8 mouse cellular contexts compared by ENCODE assay signal in genomic region chr14:124677379-124677778, GRCm38 (mm10). TPM values are rescaled to one million over a fixed set of nuclear protein-coding genes. Genes with fewer than 3 reads are reported as not detected.
DNase-seq lines count a peak whose midpoint lies in the region; ATAC-seq and TF ChIP-seq lines count a peak whose summit lies in the region.

No protein-coding gene starts in this region.

- H3K4me2 ChIP-seq in heart, postnatal 0 days (ENCODE audit: low read depth, low read length), result peak overlapping the region; percentile 74
- peak overlapping the region; percentile 84 for H3K4me2 ChIP-seq in neural tube, embryonic 15.5 days

- H3K79me2 ChIP-seq in heart, adult 2 months (replicated peaks; ENCODE audit: control insufficient read depth, insufficient read depth, low read length), result no peaks in the 10 kb centered on the region

- H3K4me3 ChIP-seq in heart, adult 2 months, result peak overlapping the region; percentile 38
- H3K4me3 ChIP-seq in heart, postnatal 0 days (ENCODE audit: low read depth, low read length), result peak overlapping the region; percentile 51
- H3K4me3 ChIP-seq in neural tube, embryonic 15.5 days (replicated peaks), result peak overlapping the region; percentile 57

- H3K9me3 ChIP-seq in heart, postnatal 0 days (replicated peaks; ENCODE audit: control insufficient read depth, low read length), result no peaks in the 10 kb centered on the region
- no peaks in the 10 kb centered on the region for H3K9me3 ChIP-seq in neural tube, embryonic 15.5 days (replicated peaks)

- peak overlapping the region; percentile 33 for H3K27ac ChIP-seq in heart, adult 2 months
- H3K27ac ChIP-seq in heart, postnatal 0 days (ENCODE audit: low read depth), result no peak overlapping the region
- H3K27ac ChIP-seq in neural tube, embryonic 15.5 days (replicated peaks), result peak overlapping the region; percentile 82

- DNase-seq in heart, adult 2 months, result peak; percentile 10 to 18
- DNase-seq in heart, postnatal 25 days (ENCODE audit: low spot score), result no peak
- peak; percentile 83 for DNase-seq in embryo, embryonic 10.5 days (ENCODE audit: low spot score)
- peak; percentile 30 for DNase-seq in heart, postnatal 0 days (ENCODE audit: low spot score)
- peak; percentile 66 to 85 for DNase-seq in left cerebral cortex, adult 9 months (ENCODE audit: low spot score in 2 of 2)
- no peak for DNase-seq in adrenal gland, adult 18-20 months (ENCODE audit: low spot score in 2 of 2)
- DNase-seq in lung, postnatal 36 days, result no peak

- TF ChIP-seq EP300 in heart, adult 2 months (IDR thresholded peaks at IDR 0.05; ENCODE audit: insufficient read depth, low read depth, low read length), result no peak
- no peak for TF ChIP-seq EP300 in heart, postnatal 0 days (IDR thresholded peaks at IDR 0.05; ENCODE audit: low read depth)

- 5% methylated on average over 10 of the region's 10 CpGs for WGBS in heart, adult 2 months
- 6% methylated on average over 10 of the region's 10 CpGs for WGBS in heart, postnatal 0 days
- 2% methylated on average over 10 of the region's 10 CpGs for WGBS in neural tube, embryonic 15.5 days

- H3K27me3 ChIP-seq in heart, adult 2 months (ENCODE audit: control insufficient read depth, insufficient read depth, low read length), result no peaks in the 10 kb centered on the region
- H3K27me3 ChIP-seq in heart, postnatal 0 days (ENCODE audit: control insufficient read depth, insufficient read depth, low read length), result no peaks in the 10 kb centered on the region
- H3K27me3 ChIP-seq in neural tube, embryonic 15.5 days (replicated peaks), result no peaks in the 10 kb centered on the region

- H3K36me3 ChIP-seq in heart, adult 2 months (ENCODE audit: control insufficient read depth, insufficient read depth, low read length), result no peaks in the 10 kb centered on the region
- H3K36me3 ChIP-seq in heart, postnatal 0 days (replicated peaks; ENCODE audit: control insufficient read depth, insufficient read depth, low read length), result no peaks in the 10 kb centered on the region
- no peaks in the 10 kb centered on the region for H3K36me3 ChIP-seq in neural tube, embryonic 15.5 days

- no peaks in the 10 kb centered on the region for H3K4me1 ChIP-seq in heart, adult 2 months (ENCODE audit: control insufficient read depth, insufficient read depth, low read length)
- H3K4me1 ChIP-seq in heart, postnatal 0 days (ENCODE audit: control insufficient read depth, insufficient read depth), result no peaks in the 10 kb centered on the region; the same call in 1 of the 2 replicates
- peaks cover 14% of the 10 kb centered on the region for H3K4me1 ChIP-seq in neural tube, embryonic 15.5 days

- H3K9ac ChIP-seq in heart, adult 2 months (ENCODE audit: low read depth, low read length), result peak overlapping the region; percentile 59; the same call in 1 of the 2 replicates
- no peak overlapping the region; the same call in 1 of the 2 replicates for H3K9ac ChIP-seq in heart, postnatal 0 days (replicated peaks; ENCODE audit: low read depth, low read length)
- peak overlapping the region; percentile 64 for H3K9ac ChIP-seq in neural tube, embryonic 15.5 days (replicated peaks)

- intact Hi-C loops in heart, adult 2 months (cut with DNase I), result loop anchor here (10.0 kb wide), 1 partner anchor 263 kb away; no protein-coding TSS in a partner anchor
- intact Hi-C loops in heart, postnatal 25 days (cut with DNase I), result loop anchor here (10.0 kb wide), 1 partner anchor 263 kb away; no protein-coding TSS in a partner anchor

- TF ChIP-seq POLR2A in heart, adult 2 months (IDR thresholded peaks at IDR 0.05; ENCODE audit: insufficient read depth, low read depth, low read length), result no peak

- peak; percentile 60; the same call in 1 of the 2 replicates for ATAC-seq in heart, postnatal 0 days (ENCODE audit: insufficient read depth, low read depth)
- ATAC-seq in neural tube, embryonic 15.5 days (ENCODE audit: low FRiP score), result peak; percentile 93

- TF ChIP-seq CTCF in heart, adult 2 months (IDR thresholded peaks at IDR 0.05), result no peak
- no peak for TF ChIP-seq CTCF in heart, postnatal 0 days (IDR thresholded peaks at IDR 0.05; ENCODE audit: low read depth)

RNA-seq across cellular contexts. Expression of gene Fgf14, which starts 0.5 kb away (rescaled TPM):
- total RNA-seq in heart, adult 2 months (2021), result 1 to 10 TPM; 1.5 to 2.3 TPM
- polyA plus RNA-seq in heart, adult 2 months (2012; rRNA removed), result 0.45 and 1.2 TPM in 2 replicates
- total RNA-seq in heart, postnatal 25 days (2021), result 1 to 10 TPM; 1.7 to 1.8 TPM
- total RNA-seq in heart, postnatal 0 days (2014; rRNA removed; ENCODE audit: low replicate concordance), result 0.08 and 0.81 TPM in 2 replicates
- 1.6 and 1.9 TPM in 2 replicates for polyA plus RNA-seq in heart, postnatal 0 days (2015; fragmentation: Nextera tagmentation; extraction: Ambion mirVana)
- polyA plus RNA-seq in neural tube, embryonic 15.5 days (2015; fragmentation: Nextera tagmentation; extraction: Ambion mirVana), result 32.4 and 33.4 TPM in 2 replicates
- 1 to 10 TPM; 1.3 to 1.8 TPM for total RNA-seq in adrenal gland, adult 18-20 months (2021)

Comparison
In these comparisons a context has a peak if more than half of its experiments do, and no peak if none do; other contexts are left out.
1. DNase-seq: peak in heart, adult 2 months (2 of 2), embryo, embryonic 10.5 days (single experiment), heart, postnatal 0 days (single experiment) and left cerebral cortex, adult 9 months (2 of 2); none in heart, postnatal 25 days (single experiment), adrenal gland, adult 18-20 months (0 of 2) and lung, postnatal 36 days (single experiment).
2. Peak in every context shown above with its lines, with median percentiles within 50 percentile points of each other: H3K4me3 ChIP-seq.